Mouse (Mus musculus) embryonic facial prominence, embryonic 14.5 days (tissue): ENCODE measurements around the gene Nags. TPM values are rescaled to one million over a fixed set of nuclear protein-coding genes. Genes with fewer than 3 reads are reported as not detected.
A peak's percentile ranks its signal among the peaks of the same experiment; 100 is the strongest.

ENCODE experiments used
- ATAC-seq: fragments of 200-750 bp; cut with Nextera tagmentation; 2 replicates; pipeline ENCODE4 v1.8.0; 2017; ENCODE audit warnings: low read depth, moderate number of reproducible peaks, moderate TSS enrichment
- DNase-seq: peaks from one replicate; pipeline ENCODE4 v3.0.0-alpha.2; 2015; ENCODE audit warnings: low spot score
- H3K27ac ChIP-seq: fragments of 300-500 bp; sonication (generic); replicated peaks from 2 replicates; pipeline ENCODE4 v1.5.1; 2014; ENCODE audit warnings: low read depth, mild to moderate bottlenecking, low read length, moderate library complexity
- H3K27me3 ChIP-seq: fragments of 300-500 bp; sonication (generic); replicated peaks from 2 replicates; pipeline ENCODE4 v1.6.1; 2014; ENCODE audit warnings: low read length; ENCODE audit not compliant: control insufficient read depth, insufficient read depth
- H3K36me3 ChIP-seq: fragments of 300-500 bp; sonication (generic); 2 replicates; pipeline ENCODE4 v1.6.1; 2014; ENCODE audit warnings: low read length, mixed read lengths; ENCODE audit not compliant: control insufficient read depth, insufficient read depth
- H3K4me1 ChIP-seq: fragments of 300-500 bp; sonication (generic); 2 replicates; pipeline ENCODE4 v1.6.1; 2014; ENCODE audit warnings: antibody characterized with exemption, low read length; ENCODE audit not compliant: control insufficient read depth, insufficient read depth
- H3K4me2 ChIP-seq: fragments of 300-500 bp; sonication (generic); 2 replicates; pipeline ENCODE4 v1.6.1; 2014; ENCODE audit warnings: low read depth, mild to moderate bottlenecking, low read length, moderate library complexity, mixed read lengths
- H3K4me3 ChIP-seq: fragments of 300-500 bp; sonication (generic); 2 replicates; pipeline ENCODE4 v1.5.1; 2014; ENCODE audit warnings: low read depth, mild to moderate bottlenecking, low read length
- H3K9ac ChIP-seq: fragments of 300-500 bp; sonication (generic); 2 replicates; pipeline ENCODE4 v1.6.1; 2014; ENCODE audit warnings: low read depth, mild to moderate bottlenecking, low read length, moderate library complexity, mixed read lengths
- H3K9me3 ChIP-seq: fragments of 300-500 bp; sonication (generic); 2 replicates; pipeline ENCODE4 v1.6.1; 2016; ENCODE audit warnings: low read length; ENCODE audit not compliant: control insufficient read depth
- WGBS: fragments of 180-500 bp; shearing (Covaris S2); extraction: QIAGEN DNeasy Blood & Tissue Kit; methylation state at CpG from one replicate; pipeline ENCODE4 v1.1.7; 2014; 5-methylcytosine and 5-hydroxymethylcytosine counted together
- polyA plus RNA-seq: library from polyadenylated mRNA; unstranded; fragments of >200 nt; fragmentation: Nextera tagmentation; extraction: Ambion mirVana; gene quantifications from 2 replicates; pipeline ENCODE4 v1.2.1, GENCODE M21; 2014

Gene Nags
- polyA plus RNA-seq, 1 experiment from 2014 or later: 0.49 TPM

- DNase-seq: no peak
- Histone ChIP-seq H3K9me3 (no peaks in the 10 kb centered on the region), H3K9ac (no peak overlapping the region), H3K4me3 (no peak overlapping the region), H3K4me1 (no peaks in the 10 kb centered on the region), H3K4me2 (no peak overlapping the region), H3K36me3 (no peaks in the 10 kb centered on the region), H3K27me3 (peaks cover 28% of the 10 kb centered on the region), H3K27ac (no peak overlapping the region)
- WGBS: 70% methylated on average over 5 of the region's 5 CpGs
- no peak for ATAC-seq
These were observed 33.7 kb upstream of the Nags start for GRCm38 (mm10) chr11:102111576-102111975.

DNA sequence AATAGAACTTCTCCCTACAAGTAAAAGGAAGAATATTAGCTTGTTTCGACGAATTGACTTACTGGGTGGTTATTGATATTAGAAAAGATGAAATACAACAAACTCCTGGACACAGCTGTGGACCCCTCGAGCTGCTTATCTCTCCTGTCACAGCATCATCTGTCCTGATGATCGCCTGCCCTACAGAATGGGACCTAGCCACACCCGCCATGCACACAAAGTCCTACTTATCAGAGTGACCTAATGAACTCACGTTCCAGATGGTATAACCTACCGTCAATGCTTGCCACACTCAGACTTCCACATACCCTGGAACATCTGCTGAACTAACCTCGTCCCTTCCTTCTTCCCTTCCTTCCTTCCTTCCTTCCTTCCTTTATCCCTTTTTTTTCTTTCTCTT is 29.1 kb upstream of the Nags start:
- Histone ChIP-seq H3K9ac (no peak overlapping the region), H3K36me3 (no peaks in the 10 kb centered on the region), H3K27me3 (no peaks in the 10 kb centered on the region), H3K4me1 (no peaks in the 10 kb centered on the region), H3K9me3 (no peaks in the 10 kb centered on the region), H3K4me2 (no peak overlapping the region), H3K27ac (no peak overlapping the region), H3K4me3 (no peak overlapping the region)
- WGBS: 78% methylated on average over 8 of the region's 8 CpGs
- no peak for DNase-seq
- ATAC-seq: no peak

GRCm38 (mm10) chr11:102117386-102117785 is 27.9 kb upstream of the Nags start:
- no peaks in the 10 kb centered on the region for H3K27me3 ChIP-seq
- H3K4me3 ChIP-seq: no peak overlapping the region
- no peak for ATAC-seq
- DNase-seq: no peak
- H3K4me2 ChIP-seq: no peak overlapping the region
- no peaks in the 10 kb centered on the region for H3K36me3 ChIP-seq
- no peaks in the 10 kb centered on the region for H3K9me3 ChIP-seq
- no peak overlapping the region for H3K9ac ChIP-seq
- H3K4me1 ChIP-seq: no peaks in the 10 kb centered on the region
- 82% methylated on average over 6 of the region's 6 CpGs for WGBS
- no peak overlapping the region for H3K27ac ChIP-seq

DNA sequence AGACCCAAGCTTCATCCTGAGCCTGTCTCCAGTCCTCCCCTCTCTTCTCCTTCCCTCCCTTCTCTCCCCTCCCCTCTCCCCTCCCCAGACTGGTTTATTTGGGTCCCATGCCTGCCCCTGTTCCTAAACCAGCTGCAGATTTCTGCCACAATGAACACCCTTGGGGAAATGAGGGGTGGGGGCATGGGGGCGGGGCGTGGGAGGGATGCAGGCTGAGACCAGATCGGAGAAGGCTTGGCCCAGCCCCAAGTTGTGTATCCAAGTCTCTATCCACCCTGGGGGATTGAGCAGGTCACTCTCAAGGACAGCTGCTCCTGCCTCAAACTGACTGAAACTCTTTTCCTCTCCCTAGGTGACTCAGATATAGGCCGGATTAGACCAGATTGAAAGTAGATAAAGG is 10.8 kb upstream of the Nags start:
- Histone ChIP-seq H3K4me3 (no peak overlapping the region), H3K27me3 (no peaks in the 10 kb centered on the region), H3K9me3 (no peaks in the 10 kb centered on the region), H3K27ac (no peak overlapping the region), H3K4me1 (peaks cover 4% of the 10 kb centered on the region; the same call in 1 of the 2 replicates), H3K4me2 (no peak overlapping the region), H3K36me3 (no peaks in the 10 kb centered on the region), H3K9ac (no peak overlapping the region; the same call in 1 of the 2 replicates)
- no peak for ATAC-seq
- 22% methylated on average over 4 of the region's 4 CpGs for WGBS
- DNase-seq: peak; percentile 56

DNA sequence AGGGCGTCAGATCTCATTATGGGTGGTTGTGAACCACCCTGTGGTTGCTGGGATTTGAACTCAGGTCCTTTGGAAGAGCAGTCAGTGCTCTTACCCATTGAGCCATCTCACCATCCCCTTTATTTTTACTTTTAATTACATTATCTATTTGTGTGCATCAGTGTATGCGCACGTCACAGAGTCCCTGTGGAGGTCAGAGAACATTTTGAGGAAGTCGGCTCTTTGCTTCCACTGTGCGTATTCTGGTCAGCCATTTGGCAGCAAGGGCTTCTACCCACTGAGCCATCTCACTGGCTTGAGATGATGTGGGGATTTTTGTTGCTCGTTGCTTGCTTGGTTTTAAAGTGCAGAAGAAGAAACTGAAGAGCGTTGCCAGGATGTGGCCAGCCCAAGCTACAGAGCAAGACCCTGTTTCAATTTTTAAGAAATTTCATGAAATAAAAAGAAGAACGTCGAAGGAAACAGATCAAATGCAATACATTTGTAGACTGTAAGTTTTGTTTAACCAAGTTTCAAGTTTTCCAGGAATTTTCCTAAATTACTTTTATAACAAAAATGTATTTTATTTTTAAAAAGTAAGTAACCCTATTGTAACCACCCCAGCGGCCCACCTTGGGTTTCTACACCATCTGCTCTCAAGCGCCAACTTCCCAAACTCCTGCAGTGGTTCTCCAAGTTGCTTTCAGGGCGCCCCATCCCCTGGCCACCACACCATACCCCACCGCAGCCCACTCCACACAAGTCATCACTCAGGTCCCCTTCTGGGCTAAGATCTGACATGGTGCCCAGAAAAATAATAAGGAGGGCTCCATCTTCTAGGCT is 7.5 kb upstream of the Nags start:
- Histone ChIP-seq H3K9me3 (no peaks in the 10 kb centered on the region), H3K9ac (peak overlapping the region; percentile 51), H3K27me3 (no peaks in the 10 kb centered on the region), H3K4me2 (peak overlapping the region; percentile 61), H3K36me3 (no peaks in the 10 kb centered on the region), H3K27ac (no peak overlapping the region), H3K4me1 (peaks cover 4% of the 10 kb centered on the region; the same call in 1 of the 2 replicates), H3K4me3 (peak overlapping the region; percentile 29)
- DNase-seq (no peak), ATAC-seq (peak; percentile 24; the same call in 1 of the 2 replicates)
- 43% methylated on average over 13 of the region's 13 CpGs for WGBS

GRCm38 (mm10) chr11:102138447-102138740 is 6.9 kb upstream of the Nags start:
- Histone ChIP-seq H3K4me2 (peak overlapping the region; percentile 61), H3K4me1 (peaks cover 4% of the 10 kb centered on the region; the same call in 1 of the 2 replicates), H3K9me3 (no peaks in the 10 kb centered on the region), H3K27ac (no peak overlapping the region), H3K4me3 (peak overlapping the region; percentile 29), H3K9ac (peak overlapping the region; percentile 51), H3K27me3 (peaks cover 4% of the 10 kb centered on the region), H3K36me3 (no peaks in the 10 kb centered on the region)
- DNase-seq: peak; percentile 86
- under 1% methylated on average over 18 of the region's 18 CpGs for WGBS
- ATAC-seq: peak; percentile 69

- ATAC-seq (no peak), DNase-seq (peak; percentile 31)
- WGBS: 5% methylated on average over 5 of the region's 5 CpGs
- Histone ChIP-seq H3K36me3 (no peaks in the 10 kb centered on the region), H3K9me3 (no peaks in the 10 kb centered on the region), H3K4me1 (no peaks in the 10 kb centered on the region), H3K27me3 (peaks cover 19% of the 10 kb centered on the region), H3K4me3 (no peak overlapping the region), H3K27ac (no peak overlapping the region), H3K9ac (no peak overlapping the region), H3K4me2 (no peak overlapping the region)
These were observed 4.8 kb upstream of the Nags start for GRCm38 (mm10) chr11:102140508-102140907.

DNA sequence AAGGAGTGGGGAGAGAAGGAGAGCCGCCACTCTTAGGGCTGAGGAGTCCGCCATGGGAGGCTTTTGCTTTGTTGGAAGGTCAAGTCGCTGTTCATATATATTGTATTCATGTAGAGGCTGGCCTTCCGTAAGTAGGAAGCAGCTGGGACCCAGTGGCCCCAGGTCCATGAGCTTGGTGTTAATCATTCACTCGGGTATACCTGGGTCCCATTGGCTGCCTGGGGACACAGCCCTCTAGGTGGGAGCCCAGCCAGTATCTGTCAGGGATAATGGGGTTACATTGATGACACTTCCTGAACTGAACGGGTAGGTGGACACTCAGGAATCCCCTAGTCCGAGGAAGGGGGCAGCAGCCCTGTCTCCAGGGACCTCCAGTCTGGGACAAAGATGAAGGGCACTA is 3.0 kb upstream of the Nags start:
- 66% methylated on average over 7 of the region's 7 CpGs for WGBS
- no peaks in the 10 kb centered on the region for H3K9me3 ChIP-seq
- H3K4me1 ChIP-seq: no peaks in the 10 kb centered on the region
- H3K4me2 ChIP-seq: no peak overlapping the region
- H3K27ac ChIP-seq: no peak overlapping the region
- ATAC-seq (no peak), DNase-seq (no peak)
- H3K36me3 ChIP-seq: no peaks in the 10 kb centered on the region
- peaks cover 38% of the 10 kb centered on the region for H3K27me3 ChIP-seq
- no peak overlapping the region for H3K4me3 ChIP-seq
- no peak overlapping the region for H3K9ac ChIP-seq

- Histone ChIP-seq H3K4me1 (no peaks in the 10 kb centered on the region), H3K4me3 (peak overlapping the region; percentile 33), H3K4me2 (peak overlapping the region; percentile 45), H3K9me3 (no peaks in the 10 kb centered on the region), H3K27ac (no peak overlapping the region), H3K36me3 (no peaks in the 10 kb centered on the region), H3K9ac (no peak overlapping the region; the same call in 1 of the 2 replicates), H3K27me3 (peaks cover 55% of the 10 kb centered on the region)
- ATAC-seq (no peak), DNase-seq (no peak)
- 27% methylated on average over 13 of the region's 13 CpGs for WGBS
These were observed 299 bp upstream of the Nags start for GRCm38 (mm10) chr11:102144957-102145470.
